Comparison of ENCODE assay signal across 8 mouse cellular contexts in genomic region chr11:121702895-121703618, GRCm38 (mm10). TPM values are rescaled to one million over a fixed set of nuclear protein-coding genes. Genes with fewer than 3 reads are reported as not detected.
DNase-seq lines count a peak whose midpoint lies in the region; ATAC-seq and TF ChIP-seq lines count a peak whose summit lies in the region.

No protein-coding gene starts in this region.

- TF ChIP-seq POLR2A in olfactory bulb, adult 2 months (IDR thresholded peaks at IDR 0.05; ENCODE audit: insufficient read depth, low read depth, low read length): no peak

- no peaks in the 10 kb centered on the region for H3K36me3 ChIP-seq in E14TG2a.4 (ENCODE audit: insufficient read depth, low read length)
- no peaks in the 10 kb centered on the region for H3K36me3 ChIP-seq in hindbrain, embryonic 10.5 days
- H3K36me3 ChIP-seq in lung, embryonic 16.5 days (ENCODE audit: control insufficient read depth, insufficient read depth, low read length): no peaks in the 10 kb centered on the region

- H3K9me3 ChIP-seq in E14TG2a.4 (ENCODE audit: low read length): no peaks in the 10 kb centered on the region
- no peaks in the 10 kb centered on the region for H3K9me3 ChIP-seq in hindbrain, embryonic 10.5 days
- H3K9me3 ChIP-seq in lung, embryonic 16.5 days (ENCODE audit: control insufficient read depth, low read length): no peaks in the 10 kb centered on the region

- peak overlapping the region; percentile 96 for H3K4me2 ChIP-seq in lung, embryonic 16.5 days (ENCODE audit: low read depth, low read length)

- no peak for TF ChIP-seq CTCF in E14TG2a.4 (conservative IDR thresholded peaks at IDR 0.05; ENCODE audit: low read length)
- no peak for TF ChIP-seq CTCF in olfactory bulb, adult 2 months (IDR thresholded peaks at IDR 0.05; ENCODE audit: insufficient read depth, low read depth, low read length)

- 1% methylated on average over 40 of the region's 40 CpGs for WGBS in hindbrain, embryonic 10.5 days
- WGBS in lung, embryonic 16.5 days: under 1% methylated on average over 40 of the region's 40 CpGs
- WGBS in olfactory bulb, adult 2 months: 1% methylated on average over 40 of the region's 40 CpGs

- peak overlapping the region; percentile 78 for H3K27ac ChIP-seq in hindbrain, embryonic 10.5 days
- H3K27ac ChIP-seq in lung, embryonic 16.5 days (ENCODE audit: low read length): peak overlapping the region; percentile 82
- no peak overlapping the region for H3K27ac ChIP-seq in olfactory bulb, adult 2 months (ENCODE audit: insufficient read depth, low read depth, low read length)

- peaks cover 79% of the 10 kb centered on the region for H3K27me3 ChIP-seq in E14TG2a.4 (ENCODE audit: insufficient read depth, low read length)
- peaks cover 56% of the 10 kb centered on the region for H3K27me3 ChIP-seq in hindbrain, embryonic 10.5 days (ENCODE audit: insufficient read depth, poor library complexity, severe bottlenecking)
- no peaks in the 10 kb centered on the region for H3K27me3 ChIP-seq in lung, embryonic 16.5 days (ENCODE audit: control insufficient read depth, insufficient read depth, low read depth, low read length)

- H3K4me1 ChIP-seq in E14TG2a.4 (replicated peaks; ENCODE audit: low read depth, low read length): peaks cover 36% of the 10 kb centered on the region
- H3K4me1 ChIP-seq in hindbrain, embryonic 10.5 days (replicated peaks): peaks cover 25% of the 10 kb centered on the region
- peaks cover 15% of the 10 kb centered on the region for H3K4me1 ChIP-seq in lung, embryonic 16.5 days (replicated peaks; ENCODE audit: control insufficient read depth, insufficient read depth, low read length)
- peaks cover 25% of the 10 kb centered on the region for H3K4me1 ChIP-seq in olfactory bulb, adult 2 months (ENCODE audit: control insufficient read depth, insufficient read depth, low read length)

- H3K4me3 ChIP-seq in E14TG2a.4 (replicated peaks; ENCODE audit: low read length): peak overlapping the region; percentile 82
- peak overlapping the region; percentile 74 for H3K4me3 ChIP-seq in hindbrain, embryonic 10.5 days
- peak overlapping the region; percentile 77 for H3K4me3 ChIP-seq in lung, embryonic 16.5 days (ENCODE audit: low read length)
- peak overlapping the region; percentile 57 for H3K4me3 ChIP-seq in olfactory bulb, adult 2 months (ENCODE audit: insufficient read depth, low read depth, low read length)

- peak overlapping the region; percentile 78 for H3K9ac ChIP-seq in lung, embryonic 16.5 days (ENCODE audit: low read length)

- peak; percentile 21; the same call in 1 of the 2 replicates for ATAC-seq in lung, embryonic 16.5 days (ENCODE audit: low read depth)

- peak; percentile 44 for DNase-seq in c-Kit-positive CD71-negative TER-119-negative erythroid progenitor cells, embryonic 14.5 days (ENCODE audit: low read depth)
- peak; percentile 27 to 72 for DNase-seq in frontal cortex, adult 2 months (ENCODE audit: extremely low spot score in 1 of 2, low spot score in 1 of 2)
- DNase-seq in hindbrain, embryonic 10.5 days (ENCODE audit: low spot score): peak; percentile 44
- peak; percentile 45 to 53 for DNase-seq in layer of hippocampus, postnatal 10 days (ENCODE audit: low spot score in 2 of 2)
- DNase-seq in urinary bladder, postnatal 14 days (ENCODE audit: low spot score): peak; percentile 70

RNA-seq across cellular contexts. Expression of gene Metrnl, which starts 1.7 kb away (rescaled TPM):
- 8.7 and 9.8 TPM in 2 replicates for polyA plus RNA-seq in frontal cortex, adult 2 months (2012; rRNA removed)
- 22.1 and 33.2 TPM in 2 replicates for polyA plus RNA-seq in hindbrain, embryonic 10.5 days (2016; fragmentation: Nextera tagmentation; extraction: Ambion mirVana)
- 10 to 100 TPM; 13.1 to 14.3 TPM for total RNA-seq in layer of hippocampus, postnatal 10 days (2021)
- polyA plus RNA-seq in lung, embryonic 16.5 days (2015; fragmentation: Nextera tagmentation; extraction: Ambion mirVana): 25.8 and 30.1 TPM in 2 replicates
- not detected in 2 replicates for polyA plus RNA-seq in olfactory bulb, adult 2 months (2012; ENCODE audit: insufficient read depth, insufficient read length, low replicate concordance, missing spikeins)

RNA-seq across cellular contexts. Expression of gene B3gntl1, which starts 30.1 kb away (rescaled TPM):
- 7.2 and 7.7 TPM in 2 replicates for polyA plus RNA-seq in frontal cortex, adult 2 months (2012; rRNA removed)
- 7.3 and 7.6 TPM in 2 replicates for polyA plus RNA-seq in hindbrain, embryonic 10.5 days (2016; fragmentation: Nextera tagmentation; extraction: Ambion mirVana)
- 1 to 10 TPM; 7.6 to 8.6 TPM for total RNA-seq in layer of hippocampus, postnatal 10 days (2021)
- 6.8 and 7.1 TPM in 2 replicates for polyA plus RNA-seq in lung, embryonic 16.5 days (2015; fragmentation: Nextera tagmentation; extraction: Ambion mirVana)
- not detected in 2 replicates for polyA plus RNA-seq in olfactory bulb, adult 2 months (2012; ENCODE audit: insufficient read depth, insufficient read length, low replicate concordance, missing spikeins)
